Mouse (Mus musculus): ENCODE results near the gene Oxsr1. TPM values are rescaled to one million over a fixed set of nuclear protein-coding genes. Genes with fewer than 3 reads are reported as not detected.
"Not testable (repeated sequence)": the region's sequence is repeated elsewhere in the genome, so short reads cannot be mapped to it uniquely, and the experiment has no call there.

Gene Oxsr1
- polyA plus RNA-seq, 1 experiment from 2014 or later, result 11.7 TPM

DNA sequence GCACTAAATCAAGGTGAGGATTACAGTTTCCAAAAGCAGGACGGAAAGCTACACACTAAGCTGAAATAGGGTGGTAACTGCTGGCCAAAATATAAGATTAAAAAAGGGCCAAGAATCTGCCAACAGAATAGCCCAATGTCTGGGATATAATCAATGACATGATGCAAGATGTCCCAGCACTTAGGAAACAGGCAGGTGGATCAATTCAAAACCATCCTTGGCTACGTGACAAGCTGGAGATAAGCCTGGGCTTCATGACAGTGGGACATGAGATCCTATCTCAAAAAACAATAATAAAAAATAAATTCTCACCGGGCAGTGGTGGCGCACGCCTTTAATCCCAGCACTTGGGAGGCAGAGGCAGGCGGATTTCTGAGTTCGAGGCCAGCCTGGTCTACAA lies 16.4 kb downstream of the Oxsr1 start:
- H3K27me3 ChIP-seq (ENCODE audit: control insufficient read depth, insufficient read depth, low read length), result no peaks in the 10 kb centered on the region
- ATAC-seq (ENCODE audit: insufficient read depth, low FRiP score), result no peak
- no peak overlapping the region for H3K9ac ChIP-seq (ENCODE audit: low read length)
- 0 out of 2 replicates have a peak, but pooled peaks cover 4% of the 10 kb centered on the region for H3K36me3 ChIP-seq (ENCODE audit: control insufficient read depth, insufficient read depth, low read length)
- WGBS, result 86% methylated on average over 7 of the region's 7 CpGs
- no peaks in the 10 kb centered on the region for H3K4me1 ChIP-seq (ENCODE audit: control insufficient read depth, insufficient read depth, low read length)
- no peak overlapping the region for H3K27ac ChIP-seq (ENCODE audit: low read length)
- no peaks in the 10 kb centered on the region for H3K9me3 ChIP-seq (replicated peaks; ENCODE audit: control insufficient read depth, low read length)
- no peak overlapping the region for H3K4me2 ChIP-seq (ENCODE audit: low read depth, low read length)
- no peak overlapping the region for H3K4me3 ChIP-seq (replicated peaks; ENCODE audit: low read length)

GRCm38 (mm10) chr9:119298563-119298962 lies 23.7 kb downstream of the Oxsr1 start:
- no peak overlapping the region for H3K4me3 ChIP-seq (replicated peaks; ENCODE audit: low read length)
- ATAC-seq (ENCODE audit: insufficient read depth, low FRiP score), result no peak
- H3K27ac ChIP-seq (ENCODE audit: low read length), result no peak overlapping the region
- no peaks in the 10 kb centered on the region for H3K4me1 ChIP-seq (ENCODE audit: control insufficient read depth, insufficient read depth, low read length)
- H3K9ac ChIP-seq (ENCODE audit: low read length), result no peak overlapping the region
- 82% methylated on average over 3 of the region's 3 CpGs for WGBS
- no peaks in the 10 kb centered on the region for H3K27me3 ChIP-seq (ENCODE audit: control insufficient read depth, insufficient read depth, low read length)
- no peak overlapping the region for H3K4me2 ChIP-seq (ENCODE audit: low read depth, low read length)
- H3K36me3 ChIP-seq (ENCODE audit: control insufficient read depth, insufficient read depth, low read length), result 0 out of 2 replicates have a peak, but pooled peaks cover 4% of the 10 kb centered on the region
- no peaks in the 10 kb centered on the region for H3K9me3 ChIP-seq (replicated peaks; ENCODE audit: control insufficient read depth, low read length)

DNA sequence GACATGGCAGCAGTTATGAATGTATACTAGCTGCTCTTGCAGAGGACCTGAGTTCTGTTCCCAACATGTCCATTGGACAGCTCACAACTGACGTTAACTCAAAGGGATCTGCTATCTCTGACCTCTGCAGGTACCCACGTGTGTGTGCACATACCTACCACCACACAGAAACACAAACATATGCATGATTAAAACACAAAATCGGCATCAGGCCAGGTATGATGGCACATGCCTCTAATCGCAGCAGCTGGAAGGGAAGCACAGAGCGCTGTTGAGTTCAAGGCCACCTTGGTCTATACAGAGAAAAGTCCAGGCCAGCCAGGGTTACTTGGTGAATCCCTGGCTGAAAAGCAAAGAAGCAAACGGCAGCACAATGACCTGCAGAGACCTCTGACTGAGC lies 24.5 kb downstream of the Oxsr1 start:
- Histone ChIP-seq H3K4me2 (ENCODE audit: low read depth, low read length) (no peak overlapping the region), H3K9ac (ENCODE audit: low read length) (no peak overlapping the region), H3K4me1 (ENCODE audit: control insufficient read depth, insufficient read depth, low read length) (no peaks in the 10 kb centered on the region), H3K36me3 (ENCODE audit: control insufficient read depth, insufficient read depth, low read length) (0 out of 2 replicates have a peak, but pooled peaks cover 4% of the 10 kb centered on the region), H3K27ac (ENCODE audit: low read length) (no peak overlapping the region), H3K27me3 (ENCODE audit: control insufficient read depth, insufficient read depth, low read length) (no peaks in the 10 kb centered on the region), H3K9me3 (replicated peaks; ENCODE audit: control insufficient read depth, low read length) (no peaks in the 10 kb centered on the region), H3K4me3 (replicated peaks; ENCODE audit: low read length) (no peak overlapping the region)
- 78% methylated on average over 6 of the region's 6 CpGs for WGBS
- no peak for ATAC-seq (ENCODE audit: insufficient read depth, low FRiP score)

DNA sequence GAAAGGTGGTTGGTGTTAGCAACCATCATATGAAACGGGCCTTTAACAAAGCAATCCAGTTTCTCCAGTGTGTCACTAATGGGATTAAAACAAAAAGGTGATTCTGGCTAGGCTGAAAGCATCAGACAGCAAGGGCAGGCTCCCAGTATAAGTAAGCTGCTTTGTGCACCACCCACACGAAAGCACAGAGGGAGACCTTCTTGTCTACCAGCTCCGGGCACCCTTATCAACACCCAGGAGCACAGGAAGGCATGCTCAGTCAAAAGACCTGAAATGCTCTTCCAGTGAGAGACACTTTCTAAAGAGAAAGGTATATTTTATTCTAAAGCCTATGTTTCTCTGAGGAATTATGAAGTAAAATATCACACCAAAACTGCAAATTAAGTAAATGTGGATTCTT lies 31.4 kb downstream of the Oxsr1 start:
- H3K4me3 ChIP-seq (replicated peaks; ENCODE audit: low read length), result no peak overlapping the region
- H3K9me3 ChIP-seq (replicated peaks; ENCODE audit: control insufficient read depth, low read length), result no peaks in the 10 kb centered on the region
- H3K27me3 ChIP-seq (ENCODE audit: control insufficient read depth, insufficient read depth, low read length), result no peaks in the 10 kb centered on the region
- no peaks in the 10 kb centered on the region for H3K4me1 ChIP-seq (ENCODE audit: control insufficient read depth, insufficient read depth, low read length)
- no peak overlapping the region for H3K27ac ChIP-seq (ENCODE audit: low read length)
- WGBS, result 85% methylated on average over 3 of the region's 3 CpGs
- ATAC-seq (ENCODE audit: insufficient read depth, low FRiP score), result no peak
- H3K4me2 ChIP-seq (ENCODE audit: low read depth, low read length), result no peak overlapping the region
- no peaks in the 10 kb centered on the region for H3K36me3 ChIP-seq (ENCODE audit: control insufficient read depth, insufficient read depth, low read length)
- no peak overlapping the region for H3K9ac ChIP-seq (ENCODE audit: low read length)

GRCm38 (mm10) chr9:119280894-119281682 lies 41.1 kb downstream of the Oxsr1 start:
- 77% methylated on average over 5 of the region's 5 CpGs for WGBS
- no peak overlapping the region for H3K27ac ChIP-seq (ENCODE audit: low read length)
- ATAC-seq (ENCODE audit: insufficient read depth, low FRiP score), result no peak

DNA sequence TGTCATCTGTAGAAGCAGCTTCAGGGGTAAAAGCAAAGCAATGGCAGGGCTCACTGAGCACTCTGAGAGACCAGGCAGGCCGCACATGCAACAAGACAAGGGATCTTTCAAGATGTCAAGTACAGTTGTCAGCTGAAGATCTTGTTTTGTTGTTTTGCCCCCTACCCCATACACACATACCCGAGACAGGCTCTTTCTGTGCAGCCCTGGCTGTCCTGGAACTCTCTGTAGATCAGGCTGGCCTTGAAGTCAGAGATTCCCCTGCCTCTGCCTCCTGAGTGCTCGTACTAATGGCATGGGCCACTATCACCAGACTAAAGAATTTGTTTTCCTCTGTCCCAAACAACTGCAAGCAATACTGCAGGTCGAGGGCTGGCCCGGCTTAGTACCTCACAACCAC lies 44.2 kb downstream of the Oxsr1 start:
- Histone ChIP-seq H3K27me3 (ENCODE audit: control insufficient read depth, insufficient read depth, low read length) (no peaks in the 10 kb centered on the region), H3K4me3 (replicated peaks; ENCODE audit: low read length) (no peak overlapping the region), H3K9me3 (replicated peaks; ENCODE audit: control insufficient read depth, low read length) (no peaks in the 10 kb centered on the region), H3K4me2 (ENCODE audit: low read depth, low read length) (no peak overlapping the region), H3K36me3 (ENCODE audit: control insufficient read depth, insufficient read depth, low read length) (no peaks in the 10 kb centered on the region), H3K27ac (ENCODE audit: low read length) (no peak overlapping the region), H3K9ac (ENCODE audit: low read length) (no peak overlapping the region), H3K4me1 (ENCODE audit: control insufficient read depth, insufficient read depth, low read length) (no peaks in the 10 kb centered on the region)
- 92% methylated on average over 5 of the region's 5 CpGs for WGBS
- ATAC-seq (ENCODE audit: insufficient read depth, low FRiP score), result no peak

More at GRCm38 (mm10) chr9:119280894-119281682, 41.1 kb downstream of the Oxsr1 start:
- no peak overlapping the region for H3K9ac ChIP-seq (ENCODE audit: low read length)
- no peaks in the 10 kb centered on the region; the same call in 1 of the 2 replicates for H3K36me3 ChIP-seq (ENCODE audit: control insufficient read depth, insufficient read depth, low read length)
- no peak overlapping the region for H3K4me3 ChIP-seq (replicated peaks; ENCODE audit: low read length)
- H3K9me3 ChIP-seq (replicated peaks; ENCODE audit: control insufficient read depth, low read length), result no peaks in the 10 kb centered on the region
- H3K4me2 ChIP-seq (ENCODE audit: low read depth, low read length), result no peak overlapping the region
- no peaks in the 10 kb centered on the region for H3K27me3 ChIP-seq (ENCODE audit: control insufficient read depth, insufficient read depth, low read length)
- no peaks in the 10 kb centered on the region for H3K4me1 ChIP-seq (ENCODE audit: control insufficient read depth, insufficient read depth, low read length)

DNA sequence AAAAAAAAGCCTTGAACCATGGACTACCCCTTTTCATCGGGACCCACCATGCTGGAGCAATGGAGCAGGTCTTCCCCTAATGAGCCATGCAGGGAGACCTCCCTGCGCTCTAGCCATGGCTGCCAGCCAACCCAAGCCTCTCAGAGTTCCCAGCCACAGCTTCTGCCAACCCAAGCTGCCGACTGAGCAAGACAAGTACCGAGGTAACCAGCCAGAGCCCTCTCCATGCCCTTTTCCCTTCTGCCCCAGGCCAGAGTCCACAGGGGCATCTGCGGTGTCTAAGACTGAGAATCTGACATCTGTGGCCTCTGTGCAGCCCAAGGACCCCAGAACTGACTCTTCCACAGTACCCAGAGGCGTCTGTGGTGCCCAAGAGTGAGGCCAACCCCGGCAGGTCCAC lies 45.9 kb downstream of the Oxsr1 start:
- no peak for ATAC-seq (ENCODE audit: insufficient read depth, low FRiP score)
- H3K4me1 ChIP-seq (ENCODE audit: control insufficient read depth, insufficient read depth, low read length), result no peaks in the 10 kb centered on the region
- no peak overlapping the region for H3K4me2 ChIP-seq (ENCODE audit: low read depth, low read length)
- H3K9ac ChIP-seq (ENCODE audit: low read length), result no peak overlapping the region
- H3K27me3 ChIP-seq (ENCODE audit: control insufficient read depth, insufficient read depth, low read length), result no peaks in the 10 kb centered on the region
- no peaks in the 10 kb centered on the region for H3K9me3 ChIP-seq (replicated peaks; ENCODE audit: control insufficient read depth, low read length)
- no peak overlapping the region for H3K27ac ChIP-seq (ENCODE audit: low read length)
- H3K36me3 ChIP-seq (ENCODE audit: control insufficient read depth, insufficient read depth, low read length), result no peaks in the 10 kb centered on the region
- H3K4me3 ChIP-seq (replicated peaks; ENCODE audit: low read length), result no peak overlapping the region
- 80% methylated on average over 7 of the region's 7 CpGs for WGBS

- not testable (repeated sequence) for ATAC-seq (ENCODE audit: insufficient read depth, low FRiP score); H3K4me1 ChIP-seq (ENCODE audit: control insufficient read depth, insufficient read depth, low read length); H3K4me2 ChIP-seq (ENCODE audit: low read depth, low read length); H3K9me3 ChIP-seq (replicated peaks; ENCODE audit: control insufficient read depth, low read length); H3K27me3 ChIP-seq (ENCODE audit: control insufficient read depth, insufficient read depth, low read length); H3K36me3 ChIP-seq (ENCODE audit: control insufficient read depth, insufficient read depth, low read length); H3K9ac ChIP-seq (ENCODE audit: low read length); H3K27ac ChIP-seq (ENCODE audit: low read length); H3K4me3 ChIP-seq (replicated peaks; ENCODE audit: low read length)
- 89% methylated on average over 5 of the region's 5 CpGs for WGBS
Observed at GRCm38 (mm10) chr9:119274814-119275213, 47.4 kb downstream of the Oxsr1 start.

- peak; percentile 78; the same call in 1 of the 2 replicates for ATAC-seq (ENCODE audit: insufficient read depth, low FRiP score)
- H3K4me1 ChIP-seq (ENCODE audit: control insufficient read depth, insufficient read depth, low read length), result no peaks in the 10 kb centered on the region
- no peaks in the 10 kb centered on the region for H3K9me3 ChIP-seq (replicated peaks; ENCODE audit: control insufficient read depth, low read length)
- H3K4me2 ChIP-seq (ENCODE audit: low read depth, low read length), result no peak overlapping the region
- WGBS, result 63% methylated on average over 4 of the region's 4 CpGs
- 0 out of 2 replicates have a peak overlapping the region, but pooled peaks have one; percentile 21 for H3K27ac ChIP-seq (ENCODE audit: low read length)
- no peak overlapping the region for H3K4me3 ChIP-seq (replicated peaks; ENCODE audit: low read length)
- no peak overlapping the region for H3K9ac ChIP-seq (ENCODE audit: low read length)
- no peaks in the 10 kb centered on the region for H3K27me3 ChIP-seq (ENCODE audit: control insufficient read depth, insufficient read depth, low read length)
- 0 out of 2 replicates have a peak, but pooled peaks cover 3% of the 10 kb centered on the region for H3K36me3 ChIP-seq (ENCODE audit: control insufficient read depth, insufficient read depth, low read length)
Observed at GRCm38 (mm10) chr9:119271496-119271895, 50.7 kb downstream of the Oxsr1 start.
